Mouse (Mus musculus) skeletal muscle tissue, postnatal 0 days (tissue): ENCODE data around the gene Coq10a. TPM values are rescaled to one million over a fixed set of nuclear protein-coding genes. Genes with fewer than 3 reads are reported as not detected.

Experiments
- microRNA-seq, 2 experiments: library from miRNA; unstranded; fragments of <30 nt; microRNA quantifications; one replicate each; pipeline ENCODE4; 2016
- polyA plus RNA-seq: library from polyadenylated mRNA; unstranded; fragments of >200 nt; fragmentation: Nextera tagmentation; extraction: Ambion mirVana; gene quantifications from 2 replicates; pipeline ENCODE4 v1.2.1, GENCODE M21; 2015

The Coq10a gene
- 71.8 and 90.5 TPM in 2 replicates for polyA plus RNA-seq

GRCm38 (mm10) chr10:128368402-128369217 lies at the start of gene Coq10a:
TSS of gene Coq10a (minus strand) at chr10:128368997.

GRCm38 (mm10) chr10:128411211-128412054 lies 42.6 kb upstream of the Coq10a start, which contains the start of the genes Nabp2 and Rnf41:
TSS of gene Nabp2 (minus strand) at chr10:128411492.
TSS of gene Rnf41 (plus strand) at chr10:128411657.

GRCm38 (mm10) chr10:128401056-128401455 lies 32.3 kb upstream of the Coq10a start, which contains the start of gene Slc39a5:
TSS of gene Slc39a5 (minus strand) at chr10:128401229.

GRCm38 (mm10) chr10:128376455-128377211 lies 7.8 kb upstream of the Coq10a start, which contains the start of gene Ankrd52:
TSS of gene Ankrd52 (plus strand) at chr10:128377115.

GRCm38 (mm10) chr10:128337306-128338181 lies 31.3 kb downstream of the Coq10a start, which contains the start of gene Cs:
TSS of gene Cs (plus strand) at chr10:128337734.

GRCm38 (mm10) chr10:128322141-128323108 lies 46.4 kb downstream of the Coq10a start, which contains the start of gene Cnpy2:
TSS of gene Cnpy2 (plus strand) at chr10:128322459.

Small RNA genes lying within 50 kb of the gene (microRNA-seq; reads per million reads assigned to microRNA genes)
- gene Gm25361 (0 reads per million in 2 experiments), gene Gm26308 (0 reads per million in 2 experiments), gene Mir6914 (0 to 0.10 reads per million in 2 experiments), gene Mir6915 (0.42 to 0.81 reads per million in 2 experiments)

Other genes starting within 250 kb of the Coq10a start
- 20.6 and 25.1 TPM in 2 replicates for gene Rbms2, start 188.7 kb downstream of the Coq10a start, polyA plus RNA-seq
- 0.41 and 0.71 TPM in 2 replicates for gene Gls2, start 174.5 kb downstream of the Coq10a start, polyA plus RNA-seq
- 40.4 and 42.4 TPM in 2 replicates for gene Spryd4, start 157.2 kb downstream of the Coq10a start, polyA plus RNA-seq
- gene Mip, start 143.2 kb downstream of the Coq10a start, polyA plus RNA-seq = 0.06 TPM in 1 of 2 replicates, not detected in the other
- 7.7 and 9.4 TPM in 2 replicates for gene Timeless, start 136.9 kb downstream of the Coq10a start, polyA plus RNA-seq
- gene Apon, start 114.9 kb downstream of the Coq10a start, polyA plus RNA-seq = 0.10 TPM in 1 of 2 replicates, not detected in the other
- gene Apof, start 100.3 kb downstream of the Coq10a start, polyA plus RNA-seq = 0.17 and 0.60 TPM in 2 replicates
- 5.2 and 6.2 TPM in 2 replicates for gene Stat2, start 98.4 kb downstream of the Coq10a start, polyA plus RNA-seq
- gene Il23a, start 70.2 kb downstream of the Coq10a start, polyA plus RNA-seq = not detected in 2 replicates
- gene Pan2, start 65.7 kb downstream of the Coq10a start, polyA plus RNA-seq = 10.7 and 11.6 TPM in 2 replicates
- 172 and 198 TPM in 2 replicates for gene Cnpy2, start 46.5 kb downstream of the Coq10a start, polyA plus RNA-seq
- 392 and 409 TPM in 2 replicates for gene Cs, start 31.3 kb downstream of the Coq10a start, polyA plus RNA-seq
- gene Ankrd52, start 8.1 kb upstream of the Coq10a start, polyA plus RNA-seq = 6.1 and 6.9 TPM in 2 replicates
- gene Slc39a5, start 32.2 kb upstream of the Coq10a start, polyA plus RNA-seq = not detected in 2 replicates
- 44.3 and 46.0 TPM in 2 replicates for gene Nabp2, start 42.5 kb upstream of the Coq10a start, polyA plus RNA-seq
- 16.0 and 17.7 TPM in 2 replicates for gene Rnf41, start 42.7 kb upstream of the Coq10a start, polyA plus RNA-seq
- 31.0 and 34.6 TPM in 2 replicates for gene Smarcc2, start 90.3 kb upstream of the Coq10a start, polyA plus RNA-seq
- gene Myl6, start 125.1 kb upstream of the Coq10a start, polyA plus RNA-seq = 641 and 849 TPM in 2 replicates
- 7.6 and 8.2 TPM in 2 replicates for gene Myl6b, start 129.7 kb upstream of the Coq10a start, polyA plus RNA-seq
- 28.4 and 33.0 TPM in 2 replicates for gene Esyt1, start 156.9 kb upstream of the Coq10a start, polyA plus RNA-seq
- gene Zc3h10, start 178.8 kb upstream of the Coq10a start, polyA plus RNA-seq = 4.7 and 6.6 TPM in 2 replicates
- 2,311 and 2,586 TPM in 2 replicates for gene Rpl41, start 180.3 kb upstream of the Coq10a start, polyA plus RNA-seq
- 73.4 and 83.9 TPM in 2 replicates for gene Pa2g4, start 197.0 kb upstream of the Coq10a start, polyA plus RNA-seq
- gene Erbb3, start 220.7 kb upstream of the Coq10a start, polyA plus RNA-seq = 8.4 and 9.2 TPM in 2 replicates